9 mouse cellular contexts compared by ENCODE assay signal in genomic region chr15:77152336-77153087, GRCm38 (mm10).
A peak's percentile ranks its signal among the peaks of the same experiment; 100 is the strongest.
DNase-seq lines count a peak whose midpoint lies in the region; ATAC-seq and TF ChIP-seq lines count a peak whose summit lies in the region.
"Had no signal": no experiment of that assay in that cellular context is flagged by ENCODE, and none has a peak within 500 bp of the region (broad histone marks: within the 10 kb centered on the region; RNA-seq: fewer than 3 reads in every experiment).

No protein-coding gene starts in this region.

- H3K4me3 ChIP-seq in embryonic facial prominence, embryonic 13.5 days: peak overlapping the region; percentile 58
- peak overlapping the region; percentile 50 for H3K4me3 ChIP-seq in intestine, postnatal 0 days (ENCODE audit: low read depth, low read length)
- peak overlapping the region; percentile 51 for H3K4me3 ChIP-seq in liver, embryonic 15.5 days (replicated peaks)

- peak overlapping the region; percentile 92 for H3K27ac ChIP-seq in embryonic facial prominence, embryonic 13.5 days
- peak overlapping the region; percentile 68 for H3K27ac ChIP-seq in intestine, postnatal 0 days (ENCODE audit: low read depth, low read length)
- peak overlapping the region; percentile 69 for H3K27ac ChIP-seq in liver, embryonic 15.5 days (replicated peaks)

- H3K36me3 ChIP-seq in embryonic facial prominence, embryonic 13.5 days: no peaks in the 10 kb centered on the region
- H3K36me3 ChIP-seq in intestine, postnatal 0 days (ENCODE audit: control insufficient read depth, insufficient read depth): no peaks in the 10 kb centered on the region
- H3K36me3 ChIP-seq in liver, embryonic 15.5 days (replicated peaks): no peaks in the 10 kb centered on the region
- H3K36me3 ChIP-seq: G1E had no signal

- H3K27me3 ChIP-seq in embryonic facial prominence, embryonic 13.5 days: no peaks in the 10 kb centered on the region
- no peaks in the 10 kb centered on the region for H3K27me3 ChIP-seq in intestine, postnatal 0 days (replicated peaks; ENCODE audit: control insufficient read depth, insufficient read depth, low read length)
- peaks cover 10% of the 10 kb centered on the region; the same call in 1 of the 2 replicates for H3K27me3 ChIP-seq in liver, embryonic 15.5 days

- peaks cover 62% of the 10 kb centered on the region for H3K4me1 ChIP-seq in embryonic facial prominence, embryonic 13.5 days
- 0 out of 2 replicates have a peak, but pooled peaks cover 5% of the 10 kb centered on the region for H3K4me1 ChIP-seq in intestine, postnatal 0 days (replicated peaks; ENCODE audit: control insufficient read depth, insufficient read depth, low read length)
- H3K4me1 ChIP-seq in liver, embryonic 15.5 days (replicated peaks): peaks cover 10% of the 10 kb centered on the region

- no peaks in the 10 kb centered on the region for H3K9me3 ChIP-seq in embryonic facial prominence, embryonic 13.5 days
- H3K9me3 ChIP-seq in intestine, postnatal 0 days (ENCODE audit: control insufficient read depth): no peaks in the 10 kb centered on the region
- H3K9me3 ChIP-seq in liver, embryonic 15.5 days (replicated peaks): no peaks in the 10 kb centered on the region
- H3K9me3 ChIP-seq: G1E had no signal

- TF ChIP-seq CTCF in intestine, postnatal 0 days (IDR thresholded peaks at IDR 0.05; ENCODE audit: low read depth): peak; percentile 36

- no peak for ATAC-seq in embryonic facial prominence, embryonic 13.5 days (ENCODE audit: insufficient number of reproducible peaks, insufficient read depth, low FRiP score, low TSS enrichment, low read depth)
- ATAC-seq in intestine, postnatal 0 days: no peak
- no peak for ATAC-seq in liver, embryonic 15.5 days (ENCODE audit: insufficient read depth)

- DNase-seq in heart, adult 11 months: peak; percentile 91
- no peak for DNase-seq in heart, adult 8-10 months (ENCODE audit: low spot score)
- peak; percentile 20 for DNase-seq in ZHBTc4 (ENCODE audit: low read depth, low spot score)
- peak; percentile 39 for DNase-seq in right cerebral cortex, postnatal 4 days
- no peak for DNase-seq in thymus, adult 18-20 months

- H3K9ac ChIP-seq in embryonic facial prominence, embryonic 13.5 days: peak overlapping the region; percentile 80
- peak overlapping the region; percentile 43 for H3K9ac ChIP-seq in intestine, postnatal 0 days (ENCODE audit: low read depth, low read length)
- peak overlapping the region; percentile 21 for H3K9ac ChIP-seq in liver, embryonic 15.5 days

- peak overlapping the region; percentile 72 for H3K4me2 ChIP-seq in embryonic facial prominence, embryonic 13.5 days
- H3K4me2 ChIP-seq in intestine, postnatal 0 days (replicated peaks; ENCODE audit: low read depth): peak overlapping the region; percentile 71
- peak overlapping the region; percentile 48 for H3K4me2 ChIP-seq in liver, embryonic 15.5 days

- WGBS in embryonic facial prominence, embryonic 13.5 days: under 1% methylated on average over 19 of the region's 19 CpGs
- WGBS in intestine, postnatal 0 days: 3% methylated on average over 19 of the region's 19 CpGs
- 1% methylated on average over 19 of the region's 19 CpGs for WGBS in liver, embryonic 15.5 days (ENCODE audit: insufficient replicate concordance)

Comparison
In these comparisons a context has a peak if more than half of its experiments do, and no peak if none do; other contexts are left out.
1. DNase-seq: peak in heart, adult 11 months (single experiment), ZHBTc4 (single experiment) and right cerebral cortex, postnatal 4 days (single experiment); none in heart, adult 8-10 months (single experiment) and thymus, adult 18-20 months (0 of 2).
2. H3K9ac ChIP-seq: peak in every context shown above with its lines; median percentile 80 in embryonic facial prominence, embryonic 13.5 days; 43 in intestine, postnatal 0 days; 21 in liver, embryonic 15.5 days.
3. Peak in every context shown above with its lines, with median percentiles within 50 percentile points of each other: H3K27ac ChIP-seq, H3K4me2 ChIP-seq and H3K4me3 ChIP-seq.